Mouse (Mus musculus): ENCODE results near the gene Crygs. TPM values are rescaled to one million over a fixed set of nuclear protein-coding genes. Genes with fewer than 3 reads are reported as not detected.
A peak's percentile ranks its signal among the peaks of the same experiment; 100 is the strongest.

Crygs gene
- polyA plus RNA-seq, 1 experiment from 2014 or later = not detected

- WGBS = 88% methylated on average over 3 of the region's 3 CpGs
Measured at GRCm38 (mm10) chr16:22832932-22833525, 21.7 kb upstream of the Crygs start.

DNA sequence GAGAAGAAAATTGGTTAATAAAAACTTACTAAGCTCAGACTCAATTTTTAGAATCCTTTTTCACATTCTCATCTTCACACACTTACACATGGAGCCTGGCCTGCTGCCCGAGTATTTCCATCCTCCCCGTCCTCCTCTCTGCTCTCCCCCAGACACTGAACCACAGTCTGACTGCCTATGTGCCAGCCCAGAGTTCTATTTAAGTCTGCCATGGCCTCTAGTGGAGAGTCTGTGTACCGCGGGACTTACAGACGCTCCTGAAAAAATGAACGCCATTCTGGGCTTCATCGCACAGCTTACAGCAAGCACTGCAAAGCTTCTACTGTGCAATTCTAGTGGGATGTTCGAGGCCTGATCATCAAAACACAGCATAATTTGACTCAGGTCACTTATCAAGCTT is 9.4 kb upstream of the Crygs start:
- ATAC-seq (ENCODE audit: borderline replicate concordance, extremely low read depth, low FRiP score, low TSS enrichment) = no peak
- Histone ChIP-seq H3K4me3 (no peak overlapping the region), H3K4me1 (no peaks in the 10 kb centered on the region), H3K9ac (no peak overlapping the region), H3K27ac (no peak overlapping the region), H3K36me3 (peaks cover 16% of the 10 kb centered on the region; the same call in 1 of the 2 replicates), H3K27me3 (no peaks in the 10 kb centered on the region), H3K9me3 (no peaks in the 10 kb centered on the region), H3K4me2 (no peak overlapping the region)
- 47% methylated on average over 8 of the region's 8 CpGs for WGBS

More at GRCm38 (mm10) chr16:22832932-22833525, 21.7 kb upstream of the Crygs start:
- Histone ChIP-seq H3K4me3 (no peak overlapping the region), H3K9ac (no peak overlapping the region), H3K4me2 (no peak overlapping the region), H3K4me1 (no peaks in the 10 kb centered on the region), H3K27me3 (no peaks in the 10 kb centered on the region), H3K36me3 (peaks cover 7% of the 10 kb centered on the region; the same call in 1 of the 2 replicates), H3K27ac (no peak overlapping the region), H3K9me3 (no peaks in the 10 kb centered on the region)
- no peak for ATAC-seq (ENCODE audit: borderline replicate concordance, extremely low read depth, low FRiP score, low TSS enrichment)

- H3K4me3 ChIP-seq = no peak overlapping the region
- peaks cover 8% of the 10 kb centered on the region; the same call in 1 of the 2 replicates for H3K27me3 ChIP-seq
- 13% methylated on average over 17 of the region's 17 CpGs for WGBS
- H3K9me3 ChIP-seq = no peaks in the 10 kb centered on the region
- H3K4me1 ChIP-seq = no peaks in the 10 kb centered on the region
- no peaks in the 10 kb centered on the region for H3K36me3 ChIP-seq
- ATAC-seq (ENCODE audit: borderline replicate concordance, extremely low read depth, low FRiP score, low TSS enrichment) = no peak
- no peak overlapping the region for H3K27ac ChIP-seq
- H3K9ac ChIP-seq = no peak overlapping the region
- H3K4me2 ChIP-seq = peak overlapping the region; percentile 35
Measured at GRCm38 (mm10) chr16:22807468-22808070, 3.8 kb downstream of the Crygs start.

DNA sequence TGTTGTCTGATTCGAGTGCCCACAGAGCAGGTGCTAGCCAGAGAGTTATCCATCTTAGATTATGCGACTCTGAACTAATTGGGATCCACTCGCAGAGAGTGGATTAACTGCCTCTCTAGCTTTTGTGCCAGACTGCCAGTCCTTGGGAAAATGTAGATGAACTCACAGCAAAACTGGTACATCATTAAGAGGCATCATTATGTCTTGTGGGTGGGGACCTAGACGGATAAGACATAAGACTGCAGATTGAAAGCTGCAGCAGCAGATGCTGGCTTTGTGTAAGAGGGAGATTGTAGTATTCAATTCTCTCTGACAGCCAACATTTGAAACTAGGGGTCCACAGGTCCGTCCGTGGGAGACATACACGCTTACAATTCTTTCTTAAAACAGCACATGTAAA is 8.6 kb downstream of the Crygs start:
- no peak overlapping the region for H3K4me3 ChIP-seq
- peaks cover 8% of the 10 kb centered on the region; the same call in 1 of the 2 replicates for H3K4me1 ChIP-seq
- no peak for ATAC-seq (ENCODE audit: borderline replicate concordance, extremely low read depth, low FRiP score, low TSS enrichment)
- H3K9me3 ChIP-seq = no peaks in the 10 kb centered on the region
- WGBS = 76% methylated on average over 7 of the region's 7 CpGs
- peaks cover 2% of the 10 kb centered on the region; the same call in 1 of the 2 replicates for H3K27me3 ChIP-seq
- H3K9ac ChIP-seq = no peak overlapping the region
- H3K4me2 ChIP-seq = no peak overlapping the region
- no peaks in the 10 kb centered on the region for H3K36me3 ChIP-seq
- no peak overlapping the region for H3K27ac ChIP-seq

GRCm38 (mm10) chr16:22800849-22801109 is 10.6 kb downstream of the Crygs start:
- no peaks in the 10 kb centered on the region for H3K9me3 ChIP-seq
- peaks cover 3% of the 10 kb centered on the region; the same call in 1 of the 2 replicates for H3K27me3 ChIP-seq
- no peaks in the 10 kb centered on the region for H3K36me3 ChIP-seq
- H3K4me3 ChIP-seq = no peak overlapping the region
- no peak overlapping the region for H3K9ac ChIP-seq
- no peak overlapping the region for H3K4me2 ChIP-seq
- no peak for ATAC-seq (ENCODE audit: borderline replicate concordance, extremely low read depth, low FRiP score, low TSS enrichment)
- no peak overlapping the region for H3K27ac ChIP-seq
- peaks cover 8% of the 10 kb centered on the region; the same call in 1 of the 2 replicates for H3K4me1 ChIP-seq
- WGBS = 62% methylated on average over 5 of the region's 5 CpGs

DNA sequence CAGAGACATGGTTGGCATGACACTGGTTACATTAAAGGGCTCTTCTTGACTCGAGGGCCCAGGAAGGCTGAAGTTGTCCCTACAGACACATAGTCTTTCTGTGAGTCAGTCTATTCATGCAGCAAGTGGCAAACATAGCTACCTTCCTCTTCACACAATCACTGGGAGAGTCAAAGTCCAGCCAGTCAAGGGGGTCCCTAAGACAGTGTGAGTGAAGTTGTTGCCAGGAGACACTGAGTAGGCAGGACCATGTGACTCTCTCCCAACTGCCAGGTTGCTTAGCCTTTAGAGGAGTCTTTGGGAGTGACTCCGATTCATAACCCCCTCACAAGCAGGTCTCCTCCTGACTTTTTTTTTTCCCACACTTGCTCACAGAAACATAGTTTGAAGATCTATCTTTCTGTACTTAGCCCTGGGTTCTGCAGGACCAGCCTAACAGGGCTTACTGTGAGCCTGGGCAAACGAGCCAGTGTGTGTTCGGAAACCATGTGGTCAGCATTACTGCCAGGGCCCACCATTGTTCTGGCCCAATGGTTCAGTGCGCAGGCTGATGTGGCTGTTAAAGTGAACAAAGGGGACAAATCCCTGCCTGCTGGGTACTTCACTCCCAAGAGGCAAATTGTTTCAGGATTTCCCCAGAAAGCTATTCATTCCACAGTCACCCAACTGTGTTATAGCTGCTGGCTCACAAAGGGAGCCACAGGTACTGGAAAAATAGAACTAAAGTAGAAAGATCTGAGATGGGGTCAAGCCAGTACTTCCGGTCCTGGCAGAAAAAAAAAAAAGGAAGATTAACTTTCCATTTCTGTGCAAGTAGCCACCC is 11.1 kb downstream of the Crygs start:
- no peak overlapping the region for H3K4me3 ChIP-seq
- ATAC-seq (ENCODE audit: borderline replicate concordance, extremely low read depth, low FRiP score, low TSS enrichment) = no peak
- peaks cover 8% of the 10 kb centered on the region; the same call in 1 of the 2 replicates for H3K4me1 ChIP-seq
- H3K9me3 ChIP-seq = no peaks in the 10 kb centered on the region
- peaks cover 3% of the 10 kb centered on the region; the same call in 1 of the 2 replicates for H3K27me3 ChIP-seq
- 51% methylated on average over 6 of the region's 6 CpGs for WGBS
- H3K36me3 ChIP-seq = no peaks in the 10 kb centered on the region
- no peak overlapping the region for H3K27ac ChIP-seq
- no peak overlapping the region for H3K9ac ChIP-seq
- no peak overlapping the region for H3K4me2 ChIP-seq

- 74% methylated on average over 3 of the region's 3 CpGs for WGBS
- ATAC-seq (ENCODE audit: borderline replicate concordance, extremely low read depth, low FRiP score, low TSS enrichment) = no peak
- Histone ChIP-seq H3K4me1 (peaks cover 8% of the 10 kb centered on the region; the same call in 1 of the 2 replicates), H3K9ac (no peak overlapping the region), H3K9me3 (no peaks in the 10 kb centered on the region), H3K27ac (no peak overlapping the region), H3K36me3 (no peaks in the 10 kb centered on the region), H3K27me3 (peaks cover 10% of the 10 kb centered on the region; the same call in 1 of the 2 replicates), H3K4me2 (no peak overlapping the region), H3K4me3 (no peak overlapping the region)
Measured at GRCm38 (mm10) chr16:22798520-22798919, 12.9 kb downstream of the Crygs start.

GRCm38 (mm10) chr16:22797521-22797920 is 13.9 kb downstream of the Crygs start:
- Histone ChIP-seq H3K36me3 (no peaks in the 10 kb centered on the region), H3K9me3 (no peaks in the 10 kb centered on the region), H3K9ac (no peak overlapping the region), H3K4me3 (no peak overlapping the region), H3K4me2 (no peak overlapping the region), H3K4me1 (peaks cover 8% of the 10 kb centered on the region; the same call in 1 of the 2 replicates), H3K27ac (no peak overlapping the region), H3K27me3 (peaks cover 10% of the 10 kb centered on the region; the same call in 1 of the 2 replicates)
- whole genome bisulfite sequencing = 75% methylated on average over 5 of the region's 5 CpGs
- no peak for ATAC-seq (ENCODE audit: borderline replicate concordance, extremely low read depth, low FRiP score, low TSS enrichment)

DNA sequence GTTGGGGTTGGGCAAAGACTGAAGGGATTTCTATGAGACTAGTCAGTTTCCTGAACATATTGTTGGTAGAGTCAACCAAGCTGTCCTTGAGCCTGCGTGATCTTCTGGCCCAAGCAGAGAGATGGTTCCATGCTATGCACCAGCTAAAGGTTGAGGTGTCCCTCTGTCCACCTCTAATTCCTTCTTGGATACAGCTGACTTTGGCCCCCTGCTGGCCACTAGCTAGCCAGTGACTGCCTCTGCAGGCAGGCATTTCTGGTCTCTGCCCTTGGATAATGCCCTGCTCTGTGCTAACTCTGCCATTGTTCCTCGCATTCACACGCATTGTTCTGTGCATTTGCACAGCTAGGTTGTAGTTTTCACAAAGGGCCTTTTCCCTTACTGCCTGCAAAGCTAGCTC is 15.9 kb downstream of the Crygs start:
- H3K9ac ChIP-seq = no peak overlapping the region
- no peak overlapping the region for H3K27ac ChIP-seq
- H3K36me3 ChIP-seq = no peaks in the 10 kb centered on the region
- H3K4me1 ChIP-seq = peaks cover 16% of the 10 kb centered on the region; the same call in 1 of the 2 replicates
- H3K4me2 ChIP-seq = no peak overlapping the region
- ATAC-seq (ENCODE audit: borderline replicate concordance, extremely low read depth, low FRiP score, low TSS enrichment) = no peak
- peaks cover 10% of the 10 kb centered on the region; the same call in 1 of the 2 replicates for H3K27me3 ChIP-seq
- H3K4me3 ChIP-seq = no peak overlapping the region
- H3K9me3 ChIP-seq = no peaks in the 10 kb centered on the region
- WGBS = 80% methylated on average over 3 of the region's 3 CpGs

GRCm38 (mm10) chr16:22791235-22791634 is 20.1 kb downstream of the Crygs start:
- Histone ChIP-seq H3K27me3 (0 out of 2 replicates have a peak, but pooled peaks cover 7% of the 10 kb centered on the region), H3K4me3 (no peak overlapping the region), H3K9me3 (no peaks in the 10 kb centered on the region), H3K9ac (no peak overlapping the region), H3K27ac (no peak overlapping the region), H3K4me2 (no peak overlapping the region), H3K4me1 (peaks cover 12% of the 10 kb centered on the region; the same call in 1 of the 2 replicates), H3K36me3 (no peaks in the 10 kb centered on the region)
- no peak for ATAC-seq (ENCODE audit: borderline replicate concordance, extremely low read depth, low FRiP score, low TSS enrichment)
- 23% methylated on average over 2 of the region's 2 CpGs for whole genome bisulfite sequencing

DNA sequence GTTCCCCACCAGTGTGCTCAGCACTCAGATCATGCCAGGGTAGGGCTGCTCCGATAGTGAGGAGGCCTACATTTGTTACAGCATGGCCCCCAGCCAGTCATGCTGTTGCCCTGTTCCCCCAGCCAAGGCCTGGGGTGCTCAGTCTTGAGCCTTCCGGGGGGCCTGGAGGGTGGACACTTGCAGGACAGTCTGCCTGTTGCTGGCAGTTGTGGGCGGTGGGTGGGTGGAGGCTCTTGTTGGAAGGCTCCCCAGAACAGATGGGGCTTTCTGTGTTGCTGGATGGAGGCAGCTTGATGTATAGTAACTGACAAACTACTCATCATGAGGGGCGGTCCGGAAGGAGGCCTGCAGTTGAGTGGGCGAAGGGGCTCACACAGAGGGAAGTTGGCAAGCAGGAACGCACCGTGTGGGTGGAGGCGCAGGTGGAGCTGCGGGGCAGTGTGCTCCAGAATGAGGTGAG is 21.4 kb downstream of the Crygs start:
- Histone ChIP-seq H3K27ac (no peak overlapping the region), H3K36me3 (no peaks in the 10 kb centered on the region), H3K9me3 (no peaks in the 10 kb centered on the region), H3K4me2 (no peak overlapping the region), H3K27me3 (0 out of 2 replicates have a peak, but pooled peaks cover 7% of the 10 kb centered on the region), H3K9ac (no peak overlapping the region), H3K4me1 (peaks cover 12% of the 10 kb centered on the region; the same call in 1 of the 2 replicates), H3K4me3 (no peak overlapping the region)
- no peak for ATAC-seq (ENCODE audit: borderline replicate concordance, extremely low read depth, low FRiP score, low TSS enrichment)
- WGBS = 33% methylated on average over 10 of the region's 10 CpGs

DNA sequence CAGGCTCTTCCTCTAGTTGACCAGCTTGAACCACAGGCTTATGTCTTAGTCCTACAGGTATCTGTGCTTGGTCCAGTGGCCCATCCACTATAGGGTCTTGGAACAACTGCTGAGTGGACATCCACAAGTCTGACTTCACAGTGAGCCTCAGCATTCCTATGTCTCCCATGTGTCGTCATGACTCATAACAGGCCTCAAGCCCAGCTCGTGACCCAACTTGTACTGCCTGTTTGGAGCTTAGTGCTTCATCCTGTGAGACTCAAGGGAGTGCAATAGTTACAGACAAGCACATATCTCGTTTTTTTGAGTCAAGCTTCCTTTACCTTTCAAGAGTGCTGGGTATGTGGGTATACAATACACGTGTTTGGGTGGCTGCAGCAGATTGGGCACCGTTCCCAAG is 28.7 kb downstream of the Crygs start:
- Histone ChIP-seq H3K9me3 (no peaks in the 10 kb centered on the region), H3K4me3 (no peak overlapping the region), H3K27ac (no peak overlapping the region), H3K4me2 (no peak overlapping the region), H3K27me3 (no peaks in the 10 kb centered on the region), H3K4me1 (no peaks in the 10 kb centered on the region), H3K9ac (no peak overlapping the region), H3K36me3 (no peaks in the 10 kb centered on the region)
- 72% methylated on average over 5 of the region's 5 CpGs for WGBS
- no peak for ATAC-seq (ENCODE audit: borderline replicate concordance, extremely low read depth, low FRiP score, low TSS enrichment)

All from lung, embryonic 15.5 days (tissue).